Mouse (Mus musculus) embryo, embryonic 11.5 days (tissue): ENCODE measurements around the gene Slc39a11.

ENCODE experiments used
- DNase-seq: peaks from one replicate; pipeline ENCODE4 v3.0.0-alpha.2; 2012; ENCODE audit warnings: low read depth, low spot score

Slc39a11 gene

GRCm38 (mm10) chr11:113633398-113633797 is 16.5 kb downstream of the Slc39a11 start:
- no peak for DNase-seq

GRCm38 (mm10) chr11:113632303-113632702 is 17.6 kb downstream of the Slc39a11 start:
- DNase-seq: no peak

- DNase-seq: no peak
Observed at GRCm38 (mm10) chr11:113631862-113632261, 18.0 kb downstream of the Slc39a11 start.

GRCm38 (mm10) chr11:113631302-113631701 is 18.6 kb downstream of the Slc39a11 start:
- DNase-seq: no peak

GRCm38 (mm10) chr11:113630642-113631041 is 19.2 kb downstream of the Slc39a11 start:
- DNase-seq: no peak

DNA sequence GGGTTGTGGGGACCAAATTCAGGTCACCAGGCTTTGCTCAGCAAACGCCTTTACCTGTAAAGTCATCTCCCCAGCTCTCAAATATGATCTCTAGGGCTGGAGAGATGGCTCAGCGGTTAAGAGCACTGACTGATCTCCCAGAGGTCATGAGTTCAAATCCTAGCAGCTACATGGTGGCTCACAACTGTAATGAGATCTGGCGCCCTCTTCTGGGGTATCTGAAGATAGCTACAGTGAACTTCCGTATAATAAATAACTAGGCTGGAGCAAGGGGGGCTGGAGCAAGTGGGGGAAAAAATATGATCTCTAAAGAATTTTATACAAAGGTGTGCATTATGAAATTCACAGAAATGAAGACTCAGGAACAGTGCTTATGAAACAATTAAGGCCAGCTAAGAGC is 22.1 kb downstream of the Slc39a11 start:
- no peak for DNase-seq

DNA sequence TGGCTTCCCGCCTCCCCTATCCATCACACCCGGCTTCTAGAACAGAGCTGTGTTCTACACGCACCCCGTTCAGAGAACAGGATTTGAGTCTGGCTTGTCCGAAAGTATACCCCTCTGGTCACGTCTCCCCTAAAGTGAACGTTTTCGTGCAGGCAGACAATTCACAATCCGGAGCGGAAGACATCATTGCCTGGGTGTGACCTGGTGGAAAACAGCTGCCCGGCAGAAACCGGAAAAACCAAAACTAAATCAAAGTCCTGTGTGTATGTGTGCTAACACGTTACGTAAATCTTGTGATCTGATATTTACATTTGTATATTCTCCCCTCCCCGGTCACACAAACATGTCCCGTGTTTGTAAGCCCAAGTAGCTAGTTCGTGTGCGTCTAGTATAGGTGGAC is 24.4 kb downstream of the Slc39a11 start:
- no peak for DNase-seq

DNA sequence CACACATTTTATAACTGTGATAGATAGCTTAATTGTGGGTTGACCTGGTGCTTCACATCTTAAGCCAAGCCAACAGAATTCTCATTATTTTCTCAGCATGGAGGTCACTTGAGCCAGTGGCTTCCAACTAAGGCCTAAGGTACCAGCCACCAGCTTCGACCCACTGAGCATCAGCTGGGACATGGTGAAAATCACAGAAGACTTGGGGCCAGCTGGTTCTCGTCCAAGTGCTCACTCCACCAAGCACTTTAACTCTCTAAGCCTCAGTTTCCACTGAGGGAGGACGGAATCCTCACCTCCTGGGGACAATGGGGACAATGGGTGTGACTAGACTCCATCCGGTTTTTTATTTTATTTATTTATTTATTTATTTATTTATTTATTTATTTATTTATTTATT is 27.9 kb downstream of the Slc39a11 start:
- DNase-seq: no peak

GRCm38 (mm10) chr11:113621001-113621400 is 28.9 kb downstream of the Slc39a11 start:
- no peak for DNase-seq

DNA sequence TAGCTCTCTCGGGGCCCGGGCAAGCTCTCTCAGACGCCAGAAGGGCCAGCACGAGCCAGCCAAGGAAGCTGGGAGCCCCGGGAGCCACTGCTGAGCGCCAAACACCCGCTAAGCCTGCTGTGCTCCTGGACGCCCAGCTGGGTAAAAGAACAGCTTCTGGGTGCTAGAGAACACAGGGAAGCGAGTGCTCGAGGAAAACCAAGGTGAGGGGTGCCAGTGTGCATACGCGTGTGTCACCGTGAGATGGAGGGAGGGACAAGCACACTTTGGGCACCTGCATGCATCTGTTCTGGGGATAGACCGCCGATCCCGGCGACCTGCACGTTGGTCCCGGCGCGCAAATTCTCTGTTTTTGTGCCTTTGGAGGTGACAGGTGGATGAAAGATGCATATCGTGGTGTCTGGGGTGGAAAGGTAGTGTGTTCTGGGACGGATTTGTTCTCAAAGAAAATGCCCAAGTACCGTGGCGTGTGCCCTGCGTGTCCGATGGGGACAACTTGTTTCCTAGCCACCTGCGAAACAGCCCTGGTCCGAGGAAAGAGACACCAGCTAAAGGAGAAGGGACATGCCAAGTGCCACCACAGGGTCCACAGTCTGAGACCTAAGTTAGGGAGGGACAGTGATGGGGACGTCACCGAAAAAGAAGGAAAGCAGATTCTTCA is 30.3 kb downstream of the Slc39a11 start:
- no peak for DNase-seq

DNA sequence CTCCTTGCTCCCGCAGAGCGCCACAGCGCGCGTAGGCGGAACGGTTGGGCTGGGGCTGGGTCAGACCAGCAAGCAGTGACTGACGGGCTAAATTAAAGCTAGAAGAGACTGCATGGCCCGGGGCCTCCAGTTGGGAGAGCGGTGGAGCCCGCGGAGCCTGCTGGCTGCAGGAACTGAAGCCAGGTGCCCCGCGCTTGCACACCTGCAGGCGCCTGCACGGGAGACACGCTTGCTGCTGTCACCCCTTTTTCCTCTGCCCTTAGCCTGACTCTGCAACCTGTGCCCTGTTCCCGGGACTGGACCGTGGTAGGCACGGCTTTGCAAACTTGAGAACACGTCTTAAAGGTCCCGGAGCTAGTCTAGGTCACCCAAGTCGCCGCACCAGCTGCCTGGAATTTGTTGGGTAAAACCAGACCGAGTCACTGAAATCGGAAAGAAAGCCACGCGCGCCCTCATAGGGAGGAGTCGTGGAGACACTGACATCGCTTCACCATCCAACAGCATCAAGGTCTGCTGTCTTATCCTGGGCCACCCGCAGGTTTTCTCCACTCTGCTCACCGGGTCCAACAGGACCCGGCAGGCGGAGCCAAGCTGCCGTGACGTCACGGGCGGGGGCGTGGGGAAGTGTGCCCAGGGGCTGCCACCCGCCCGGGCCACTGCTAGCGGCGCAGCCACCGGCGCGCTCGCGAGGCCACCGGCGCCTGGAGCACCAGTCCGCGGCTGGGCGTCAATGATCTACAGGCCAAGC is 31.0 kb downstream of the Slc39a11 start, which contains the start of gene Sstr2:
Sstr2 (plus strand) TSS at position 671 of the 748 bp plus-strand sequence.
- peak; percentile 48 for DNase-seq

DNA sequence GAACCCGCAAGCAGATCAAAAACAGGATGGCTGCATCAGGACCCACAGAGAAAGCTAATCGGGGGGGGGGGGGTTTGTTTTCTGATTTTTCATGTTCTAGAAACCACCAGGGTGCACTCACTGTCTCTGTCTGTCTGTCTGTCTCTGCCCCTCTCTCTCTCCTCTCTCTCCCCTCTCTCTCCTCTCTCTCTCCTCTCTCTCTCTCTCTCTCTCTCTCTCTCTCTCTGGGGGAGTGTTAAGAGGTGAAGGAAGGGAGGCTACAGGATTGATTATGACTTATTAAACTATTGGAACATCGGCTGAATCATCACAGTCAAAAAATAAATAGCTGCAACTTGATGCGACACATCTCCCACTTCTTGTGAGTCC is 31.6 kb downstream of the Slc39a11 start:
- no peak for DNase-seq

GRCm38 (mm10) chr11:113617132-113617911 is 32.6 kb downstream of the Slc39a11 start:
- DNase-seq: peak; percentile 46

DNA sequence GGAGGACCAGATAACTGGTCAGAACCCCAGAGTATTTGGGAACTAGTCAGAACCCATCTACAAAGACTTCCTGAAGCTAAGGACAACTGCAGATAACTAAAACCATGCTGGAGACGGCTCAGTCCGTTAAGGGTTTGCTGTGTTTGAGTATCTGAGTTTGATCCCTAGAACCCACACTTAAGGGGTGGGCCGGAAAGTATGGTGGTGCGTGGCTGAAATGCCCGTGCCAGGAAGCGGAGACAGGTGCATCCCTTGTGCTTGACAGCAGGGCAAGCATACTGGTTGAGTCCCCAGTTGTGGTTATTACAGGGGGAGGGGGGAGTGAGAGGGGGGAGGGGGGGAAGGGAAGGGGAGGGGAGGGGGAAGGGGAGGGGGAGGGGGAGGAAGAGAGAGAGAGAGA is 35.4 kb downstream of the Slc39a11 start:
- no peak for DNase-seq

GRCm38 (mm10) chr11:113611664-113612611 is 37.9 kb downstream of the Slc39a11 start:
- DNase-seq: peak; percentile 42

DNA sequence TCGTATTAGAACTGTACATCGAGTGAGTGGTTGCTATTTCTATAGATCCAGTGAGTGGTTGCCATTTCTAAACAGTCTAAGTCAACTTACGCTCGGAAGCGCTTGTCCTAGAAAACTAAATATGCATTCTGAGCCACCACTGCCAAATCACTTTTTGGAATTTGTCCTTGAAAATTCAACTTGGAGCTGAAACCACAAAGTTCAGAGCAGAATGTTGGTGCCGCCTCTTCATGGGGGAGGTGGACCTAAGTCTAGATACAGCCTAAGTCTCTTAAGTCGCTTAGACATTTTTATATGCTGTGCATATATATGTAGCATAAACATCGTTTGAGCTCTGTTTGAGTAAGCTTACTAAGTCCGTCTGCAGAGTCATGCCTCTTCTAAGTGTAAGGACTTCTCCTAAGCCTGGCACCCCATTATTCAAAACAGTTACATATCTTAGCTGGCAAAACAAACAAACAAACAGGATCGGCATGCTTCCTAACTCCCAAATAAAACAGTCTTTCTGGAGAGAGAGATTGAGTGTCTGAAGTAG is 38.7 kb downstream of the Slc39a11 start:
- DNase-seq: no peak

- no peak for DNase-seq
Observed at GRCm38 (mm10) chr11:113610266-113610665, 39.6 kb downstream of the Slc39a11 start.

DNA sequence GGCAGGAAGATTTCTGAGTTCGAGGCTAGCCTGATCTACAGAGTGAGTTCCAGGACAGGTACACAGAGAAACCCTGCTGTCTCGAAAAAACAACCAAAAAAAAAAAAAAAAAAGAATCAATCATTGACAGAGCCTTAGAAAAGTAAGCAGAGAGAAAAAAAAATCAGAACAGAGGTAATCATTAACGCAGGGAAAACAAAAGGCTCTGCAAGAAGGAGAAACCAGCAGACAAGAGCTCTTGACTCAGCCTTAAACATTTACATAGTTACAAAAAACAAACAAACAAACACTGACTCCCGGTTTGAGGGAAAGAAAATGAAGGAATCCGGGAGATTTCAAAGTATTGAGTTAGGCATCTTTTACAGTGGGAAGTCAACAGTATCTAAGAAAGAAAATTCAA is 40.3 kb downstream of the Slc39a11 start:
- DNase-seq: no peak

GRCm38 (mm10) chr11:113607556-113607955 is 42.3 kb downstream of the Slc39a11 start:
- no peak for DNase-seq

DNA sequence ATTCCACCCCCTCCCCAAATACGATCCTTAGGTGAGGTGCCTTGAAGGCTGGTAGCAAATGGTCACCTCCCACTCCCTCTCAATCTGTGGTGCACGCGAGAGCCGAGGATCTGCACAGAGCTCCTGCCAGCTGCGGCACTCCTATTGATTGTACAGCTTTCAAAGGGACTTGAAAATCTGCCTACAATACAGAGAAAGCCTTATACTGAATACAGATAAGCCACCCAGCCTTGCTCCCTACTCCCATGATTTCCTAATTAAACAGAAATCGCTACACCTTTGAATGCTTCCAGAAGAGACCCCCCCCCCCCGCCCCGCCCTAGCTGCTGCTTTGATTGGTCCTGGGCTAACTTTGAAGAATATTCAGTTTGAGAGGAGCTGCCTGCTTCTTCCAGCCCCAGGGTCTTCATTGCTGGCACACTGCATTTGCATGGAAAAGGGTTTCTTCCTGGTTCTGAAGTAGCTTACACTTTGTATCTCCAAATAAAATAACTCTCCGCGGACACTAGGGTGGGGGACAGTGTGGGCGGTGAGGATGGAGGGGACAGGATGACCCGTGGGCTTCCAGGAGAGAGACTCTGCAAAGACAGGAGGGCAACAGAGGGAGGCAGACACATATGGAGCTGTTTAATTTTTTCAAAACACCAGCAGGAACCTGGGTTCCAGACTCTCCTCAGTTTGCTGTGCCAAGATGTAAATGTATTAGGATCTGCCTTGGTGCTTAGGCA is 48.1 kb downstream of the Slc39a11 start:
- DNase-seq: no peak
